Mouse (Mus musculus) midbrain, embryonic 11.5 days (tissue): ENCODE measurements around the gene Fbxo42. TPM values are rescaled to one million over a fixed set of nuclear protein-coding genes. Genes with fewer than 3 reads are reported as not detected.

Experiments used
- ATAC-seq: fragments of 200-750 bp; cut with Nextera tagmentation; 2 replicates; pipeline ENCODE4 v1.8.0; 2017; ENCODE audit warnings: moderate TSS enrichment, moderate library complexity; ENCODE audit not compliant: low FRiP score
- DNase-seq: peaks from one replicate; pipeline ENCODE4 v3.0.0; 2015; ENCODE audit warnings: low spot score; ENCODE audit errors: missing footprints
- H3K27ac ChIP-seq: fragments of 300-500 bp; sonication (generic); 2 replicates; pipeline ENCODE4 v1.5.1; 2014; ENCODE audit warnings: low read depth, low read length
- H3K27me3 ChIP-seq: fragments of 300-500 bp; sonication (generic); 2 replicates; pipeline ENCODE4 v1.6.1; 2014; ENCODE audit warnings: mild to moderate bottlenecking, low read length, moderate library complexity, mixed read lengths; ENCODE audit not compliant: control insufficient read depth, insufficient read depth
- H3K36me3 ChIP-seq: fragments of 300-500 bp; sonication (generic); 2 replicates; pipeline ENCODE4 v1.6.1; 2014; ENCODE audit warnings: mild to moderate bottlenecking, low read length, moderate library complexity, mixed read lengths; ENCODE audit not compliant: control insufficient read depth, insufficient read depth
- H3K4me1 ChIP-seq: fragments of 300-500 bp; sonication (generic); 2 replicates; pipeline ENCODE4 v1.6.1; 2014; ENCODE audit warnings: low read length; ENCODE audit not compliant: control insufficient read depth, insufficient read depth
- H3K4me2 ChIP-seq: fragments of 300-500 bp; sonication (generic); 2 replicates; pipeline ENCODE4 v1.6.1; 2014; ENCODE audit warnings: mild to moderate bottlenecking, moderate library complexity
- H3K4me3 ChIP-seq: fragments of 300-500 bp; sonication (generic); 2 replicates; pipeline ENCODE4 v1.5.1; 2014; ENCODE audit warnings: low read depth, low read length
- H3K9ac ChIP-seq: fragments of 300-500 bp; sonication (generic); 2 replicates; pipeline ENCODE4 v1.6.1; 2014; ENCODE audit warnings: low read length
- H3K9me3 ChIP-seq: fragments of 300-500 bp; sonication (generic); 2 replicates; pipeline ENCODE4 v1.6.1; 2016; ENCODE audit warnings: low read length; ENCODE audit not compliant: control insufficient read depth
- WGBS: fragments of 180-500 bp; shearing (Covaris S2); extraction: QIAGEN DNeasy Blood & Tissue Kit; methylation state at CpG from one replicate; pipeline ENCODE4 v1.1.7; 2014; 5-methylcytosine and 5-hydroxymethylcytosine counted together
- polyA plus RNA-seq: library from polyadenylated mRNA; unstranded; fragments of >200 nt; fragmentation: Nextera tagmentation; extraction: Ambion mirVana; gene quantifications from 2 replicates; pipeline ENCODE4 v1.2.1, GENCODE M21; 2014

Fbxo42 gene
- polyA plus RNA-seq, 1 experiment from 2014 or later, result 22.4 TPM

- Histone ChIP-seq H3K4me3 (no peak overlapping the region), H3K36me3 (peaks cover 2% of the 10 kb centered on the region), H3K4me2 (no peak overlapping the region), H3K4me1 (no peaks in the 10 kb centered on the region), H3K9me3 (no peaks in the 10 kb centered on the region), H3K27ac (no peak overlapping the region), H3K9ac (no peak overlapping the region), H3K27me3 (no peaks in the 10 kb centered on the region)
- 88% methylated on average over 4 of the region's 4 CpGs for WGBS
- ATAC-seq (no peak), DNase-seq (no peak)
These were observed 30.8 kb downstream of the Fbxo42 start for GRCm38 (mm10) chr4:141178500-141178899.

- no peaks in the 10 kb centered on the region for H3K9me3 ChIP-seq
- no peak overlapping the region for H3K4me3 ChIP-seq
- peaks cover 5% of the 10 kb centered on the region for H3K36me3 ChIP-seq
- H3K4me2 ChIP-seq, result no peak overlapping the region
- 85% methylated on average over 8 of the region's 8 CpGs for WGBS
- H3K27ac ChIP-seq, result no peak overlapping the region
- H3K27me3 ChIP-seq, result no peaks in the 10 kb centered on the region
- no peaks in the 10 kb centered on the region for H3K4me1 ChIP-seq
- H3K9ac ChIP-seq, result no peak overlapping the region
- DNase-seq, result no peak
- ATAC-seq, result no peak
These were observed 33.1 kb downstream of the Fbxo42 start for GRCm38 (mm10) chr4:141180831-141181230.

- peaks cover 5% of the 10 kb centered on the region for H3K36me3 ChIP-seq
- no peak for ATAC-seq
These were observed 34.3 kb downstream of the Fbxo42 start for GRCm38 (mm10) chr4:141181981-141182380.

GRCm38 (mm10) chr4:141183932-141184331 is 36.2 kb downstream of the Fbxo42 start:
- Histone ChIP-seq H3K4me1 (no peaks in the 10 kb centered on the region), H3K9me3 (no peaks in the 10 kb centered on the region), H3K27ac (no peak overlapping the region), H3K36me3 (peaks cover 5% of the 10 kb centered on the region), H3K9ac (no peak overlapping the region), H3K4me2 (no peak overlapping the region), H3K4me3 (no peak overlapping the region), H3K27me3 (no peaks in the 10 kb centered on the region)
- WGBS, result 98% methylated on average over 2 of the region's 2 CpGs
- DNase-seq, result no peak
- ATAC-seq, result no peak

More at GRCm38 (mm10) chr4:141181981-141182380, 34.3 kb downstream of the Fbxo42 start:
- Histone ChIP-seq H3K4me3 (no peak overlapping the region), H3K9me3 (no peaks in the 10 kb centered on the region), H3K27me3 (no peaks in the 10 kb centered on the region), H3K4me1 (no peaks in the 10 kb centered on the region), H3K4me2 (no peak overlapping the region), H3K27ac (no peak overlapping the region), H3K9ac (no peak overlapping the region)
- WGBS, result 96% methylated on average over 6 of the region's 6 CpGs
- DNase-seq, result no peak

GRCm38 (mm10) chr4:141184426-141184825 is 36.7 kb downstream of the Fbxo42 start:
- ATAC-seq (no peak), DNase-seq (no peak)
- Histone ChIP-seq H3K9ac (no peak overlapping the region), H3K9me3 (no peaks in the 10 kb centered on the region), H3K4me3 (no peak overlapping the region), H3K27ac (no peak overlapping the region), H3K4me1 (no peaks in the 10 kb centered on the region), H3K36me3 (peaks cover 5% of the 10 kb centered on the region), H3K4me2 (no peak overlapping the region), H3K27me3 (no peaks in the 10 kb centered on the region)
- WGBS, result 92% methylated on average over 4 of the region's 4 CpGs

- DNase-seq (no peak), ATAC-seq (no peak)
- Histone ChIP-seq H3K4me3 (no peak overlapping the region), H3K27me3 (no peaks in the 10 kb centered on the region), H3K27ac (no peak overlapping the region), H3K9ac (no peak overlapping the region), H3K36me3 (0 out of 2 replicates have a peak, but pooled peaks cover 3% of the 10 kb centered on the region), H3K9me3 (no peaks in the 10 kb centered on the region), H3K4me1 (no peaks in the 10 kb centered on the region), H3K4me2 (no peak overlapping the region)
- WGBS, result 75% methylated on average over 9 of the region's 9 CpGs
These were observed 39.5 kb downstream of the Fbxo42 start for GRCm38 (mm10) chr4:141186923-141187836.

- ATAC-seq (no peak), DNase-seq (no peak)
- H3K4me3 ChIP-seq, result no peak overlapping the region
- no peak overlapping the region for H3K4me2 ChIP-seq
- no peaks in the 10 kb centered on the region for H3K4me1 ChIP-seq
- no peaks in the 10 kb centered on the region for H3K9me3 ChIP-seq
- H3K27ac ChIP-seq, result no peak overlapping the region
- H3K36me3 ChIP-seq, result no peaks in the 10 kb centered on the region; the same call in 1 of the 2 replicates
- H3K9ac ChIP-seq, result no peak overlapping the region
- H3K27me3 ChIP-seq, result no peaks in the 10 kb centered on the region
- WGBS, result 88% methylated on average over 7 of the region's 7 CpGs
These were observed 43.6 kb downstream of the Fbxo42 start for GRCm38 (mm10) chr4:141191294-141191693.

GRCm38 (mm10) chr4:141194553-141194952 is 46.8 kb downstream of the Fbxo42 start:
- ATAC-seq (no peak), DNase-seq (no peak)
- H3K27me3 ChIP-seq, result no peaks in the 10 kb centered on the region
- no peak overlapping the region for H3K4me3 ChIP-seq
- no peaks in the 10 kb centered on the region for H3K9me3 ChIP-seq
- no peak overlapping the region for H3K4me2 ChIP-seq
- H3K36me3 ChIP-seq, result peaks cover 13% of the 10 kb centered on the region
- WGBS, result 94% methylated on average over 6 of the region's 6 CpGs
- H3K9ac ChIP-seq, result no peak overlapping the region
- H3K4me1 ChIP-seq, result no peaks in the 10 kb centered on the region
- no peak overlapping the region for H3K27ac ChIP-seq

- no peaks in the 10 kb centered on the region for H3K4me1 ChIP-seq
- peaks cover 19% of the 10 kb centered on the region for H3K36me3 ChIP-seq
- H3K9me3 ChIP-seq, result no peaks in the 10 kb centered on the region
These were observed 49.4 kb downstream of the Fbxo42 start for GRCm38 (mm10) chr4:141196981-141197685.

More at GRCm38 (mm10) chr4:141196981-141197685, 49.4 kb downstream of the Fbxo42 start:
- Histone ChIP-seq H3K27ac (no peak overlapping the region), H3K27me3 (no peaks in the 10 kb centered on the region), H3K4me2 (no peak overlapping the region), H3K4me3 (no peak overlapping the region), H3K9ac (no peak overlapping the region)
- WGBS, result 98% methylated on average over 13 of the region's 13 CpGs
- no peak for ATAC-seq
- no peak for DNase-seq
